Mouse (Mus musculus): ENCODE measurements around the gene Lpp. TPM values are rescaled to one million over a fixed set of nuclear protein-coding genes. Genes with fewer than 3 reads are reported as not detected.
A peak's percentile ranks its signal among the peaks of the same experiment; 100 is the strongest.

Lpp gene
- polyA plus RNA-seq, 1 experiment from 2014 or later: 28.3 TPM

DNA sequence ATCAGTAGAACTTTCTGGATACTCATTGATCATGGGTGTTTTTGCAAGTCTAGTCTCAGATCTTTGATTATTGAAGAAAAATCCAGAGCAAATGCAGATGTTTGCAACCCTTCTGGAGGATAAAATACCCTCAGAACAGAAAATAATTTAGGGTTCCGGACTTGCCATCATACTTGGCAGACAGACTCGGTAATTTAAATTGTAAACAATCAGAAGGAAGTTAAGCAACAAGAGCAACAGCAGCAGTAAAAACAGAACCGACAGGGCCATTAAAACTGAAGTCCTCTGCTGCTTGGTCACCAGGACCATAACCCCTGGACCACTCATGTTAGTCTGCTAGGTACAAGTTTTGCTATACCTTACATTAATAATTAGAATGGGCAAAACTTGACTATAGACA, 261.8 kb downstream of the Lpp start:
- no peak for DNase-seq (ENCODE audit: low read depth, low spot score)
- POLR2A ChIA-PET: no interaction called here
- no peak for ATAC-seq

GRCm38 (mm10) chr16:24656026-24656425, 262.7 kb downstream of the Lpp start:
- no peaks in the 10 kb centered on the region for H3K27me3 ChIP-seq
- ChIA-PET CTCF (no interaction called here), POLR2A (no interaction called here)
- DNase-seq (ENCODE audit: low read depth, low spot score) (no peak), ATAC-seq (no peak)
- no peak for TF ChIP-seq CTCF (IDR thresholded peaks at IDR 0.05)
- in situ Hi-C loops (cut with MboI; ENCODE audit: low pct_unique_long_range_greater_than_20kb): no loop called here

More for the DNA sequence above, 261.8 kb downstream of the Lpp start:
- in situ Hi-C loops (cut with MboI; ENCODE audit: low pct_unique_long_range_greater_than_20kb): no loop called here
- no peaks in the 10 kb centered on the region for H3K27me3 ChIP-seq
- no peak for TF ChIP-seq CTCF (IDR thresholded peaks at IDR 0.05)
- CTCF ChIA-PET: no interaction called here

- H3K27me3 ChIP-seq: no peaks in the 10 kb centered on the region
- in situ Hi-C loops (cut with MboI; ENCODE audit: low pct_unique_long_range_greater_than_20kb): no loop called here
- CTCF ChIA-PET: no interaction called here
- POLR2A ChIA-PET: no interaction called here
- TF ChIP-seq CTCF (IDR thresholded peaks at IDR 0.05): no peak
- DNase-seq (ENCODE audit: low read depth, low spot score) (no peak), ATAC-seq (no peak)
Measured at GRCm38 (mm10) chr16:24656752-24657151, 263.4 kb downstream of the Lpp start.

DNA sequence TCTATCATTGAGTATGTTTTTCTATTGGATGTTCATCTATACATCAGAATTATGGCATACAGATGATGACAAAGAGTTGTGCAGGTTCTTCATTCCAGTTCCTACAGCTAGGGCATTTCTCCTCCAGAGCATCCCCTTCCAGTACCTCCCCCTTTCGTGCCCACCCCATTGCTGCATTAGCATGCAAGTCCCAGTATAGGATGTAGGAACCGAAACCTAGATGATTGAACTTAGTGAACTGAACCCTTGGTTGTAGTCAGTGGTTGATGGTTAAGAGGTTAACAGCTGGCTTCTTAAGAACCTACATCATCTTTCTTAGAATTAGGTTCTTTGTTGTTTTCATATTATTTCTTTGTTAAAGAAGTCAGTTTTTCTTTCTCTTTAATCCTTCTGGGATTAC, 265.7 kb downstream of the Lpp start:
- no peak for DNase-seq (ENCODE audit: low read depth, low spot score)
- in situ Hi-C loops (cut with MboI; ENCODE audit: low pct_unique_long_range_greater_than_20kb): no loop called here
- TF ChIP-seq CTCF (IDR thresholded peaks at IDR 0.05): no peak
- ChIA-PET CTCF (no interaction called here), POLR2A (no interaction called here)
- no peak for ATAC-seq
- no peaks in the 10 kb centered on the region for H3K27me3 ChIP-seq

GRCm38 (mm10) chr16:24664131-24664530, 270.8 kb downstream of the Lpp start:
- in situ Hi-C loops (cut with MboI; ENCODE audit: low pct_unique_long_range_greater_than_20kb): no loop called here
- ATAC-seq: no peak
- DNase-seq (ENCODE audit: low read depth, low spot score): no peak
- H3K27me3 ChIP-seq: no peaks in the 10 kb centered on the region
- TF ChIP-seq CTCF (IDR thresholded peaks at IDR 0.05): no peak
- CTCF ChIA-PET: no interaction called here
- POLR2A ChIA-PET: no interaction called here

DNA sequence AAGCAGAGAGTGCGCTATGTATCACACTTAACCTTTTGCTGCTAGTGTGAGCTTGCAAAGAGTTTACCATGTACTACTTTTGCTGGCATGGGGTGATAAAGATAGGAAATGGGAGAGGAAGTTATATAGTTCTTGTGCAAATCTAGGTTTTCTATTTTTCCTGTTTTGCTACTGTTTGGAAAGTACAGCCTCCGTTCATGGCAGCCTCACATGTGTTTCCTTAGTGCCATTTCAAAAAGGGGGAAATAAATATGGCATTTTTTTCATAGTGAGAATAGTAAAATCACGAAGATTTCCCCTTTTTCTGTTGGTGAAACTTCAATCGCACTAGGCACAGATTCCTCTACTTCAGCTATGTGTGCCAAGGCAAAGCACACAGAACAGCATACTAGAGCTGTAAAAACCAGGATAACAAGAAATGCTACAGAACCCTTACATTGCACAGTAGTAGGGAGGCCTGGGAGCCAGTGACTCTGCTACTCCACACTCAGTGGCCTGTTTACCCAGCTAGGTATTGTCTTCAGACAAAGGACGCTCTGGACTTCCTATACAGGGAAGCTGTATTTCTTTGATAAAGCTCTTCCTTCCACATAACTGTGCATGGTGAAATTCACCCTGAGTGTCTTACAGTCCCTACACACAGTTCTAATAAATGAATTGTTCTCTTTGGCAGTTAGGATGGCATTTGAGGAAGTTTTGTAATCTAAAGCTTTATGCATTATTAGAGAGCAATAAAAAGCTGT, 276.6 kb downstream of the Lpp start:
- ATAC-seq: no peak
- POLR2A ChIA-PET: no interaction called here

GRCm38 (mm10) chr16:24678942-24679341, 285.6 kb downstream of the Lpp start:
- ChIA-PET POLR2A (interaction anchor here (0.6 kb wide), 1 partner anchor 286 kb away, joined by 4 read pairs; no protein-coding TSS in a partner anchor), CTCF (interaction anchor here (0.8 to 1.5 kb wide), 2 partner anchors 9 kb away, joined by 3 read pairs; no protein-coding TSS in a partner anchor)
- peak; percentile 62 for ATAC-seq
- TF ChIP-seq CTCF (IDR thresholded peaks at IDR 0.05): no peak
- no peaks in the 10 kb centered on the region for H3K27me3 ChIP-seq
- in situ Hi-C loops (cut with MboI; ENCODE audit: low pct_unique_long_range_greater_than_20kb): loop anchor here (25.0 kb wide), 1 partner anchor 692 kb away; the partner anchor contains the start of genes Bcl6 and Gm37419
- peak; percentile 7 for DNase-seq (ENCODE audit: low read depth, low spot score)

More for the DNA sequence above, 276.6 kb downstream of the Lpp start:
- TF ChIP-seq CTCF (IDR thresholded peaks at IDR 0.05): no peak
- in situ Hi-C loops (cut with MboI; ENCODE audit: low pct_unique_long_range_greater_than_20kb): no loop called here
- H3K27me3 ChIP-seq: no peaks in the 10 kb centered on the region
- no peak for DNase-seq (ENCODE audit: low read depth, low spot score)
- CTCF ChIA-PET: interaction anchor here (0.7 kb wide), 1 partner anchor 9 kb away, joined by 3 read pairs; no protein-coding TSS in a partner anchor

DNA sequence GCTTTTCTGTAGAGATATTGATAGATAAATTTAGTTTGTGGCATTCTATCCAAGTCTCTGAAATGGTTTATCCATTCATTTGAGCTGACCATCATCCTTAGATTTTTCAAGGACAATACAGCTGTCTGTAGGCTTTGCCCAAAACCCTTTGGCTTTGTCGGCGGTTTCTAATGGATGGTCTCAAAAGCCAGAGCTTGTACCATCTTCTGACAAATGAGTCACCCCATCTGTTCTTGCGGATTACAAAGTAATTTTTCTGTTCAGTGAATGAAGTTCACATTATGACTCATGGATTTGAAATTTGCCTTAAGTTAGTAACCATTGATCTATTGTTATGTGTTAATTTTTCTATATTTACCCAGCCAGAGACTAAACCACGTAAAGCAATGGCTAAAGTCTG, 301.8 kb downstream of the Lpp start:
- no peak for TF ChIP-seq CTCF (IDR thresholded peaks at IDR 0.05)
- peak; percentile 13 for DNase-seq (ENCODE audit: low read depth, low spot score)
- in situ Hi-C loops (cut with MboI; ENCODE audit: low pct_unique_long_range_greater_than_20kb): loop anchor here (25.0 kb wide), 1 partner anchor 708 kb away; the partner anchor contains the start of genes Bcl6 and Gm37419
- ChIA-PET CTCF (no interaction called here), POLR2A (no interaction called here)
- no peaks in the 10 kb centered on the region for H3K27me3 ChIP-seq
- peak; percentile 57 for ATAC-seq

- in situ Hi-C loops (cut with MboI; ENCODE audit: low pct_unique_long_range_greater_than_20kb): no loop called here
- CTCF ChIA-PET: no interaction called here
- no peaks in the 10 kb centered on the region for H3K27me3 ChIP-seq
- ATAC-seq: no peak
- no peak for DNase-seq (ENCODE audit: low read depth, low spot score)
- POLR2A ChIA-PET: interaction anchor here (0.6 to 0.7 kb wide), 2 partner anchors 150 to 1472 kb away, joined by 3 to 5 read pairs; no protein-coding TSS in a partner anchor
- no peak for TF ChIP-seq CTCF (IDR thresholded peaks at IDR 0.05)
Measured at GRCm38 (mm10) chr16:24704215-24704614, 310.9 kb downstream of the Lpp start.

GRCm38 (mm10) chr16:24723641-24724040, 330.3 kb downstream of the Lpp start:
- ATAC-seq: no peak
- DNase-seq (ENCODE audit: low read depth, low spot score): no peak
- no peaks in the 10 kb centered on the region for H3K27me3 ChIP-seq
- no peak for TF ChIP-seq CTCF (IDR thresholded peaks at IDR 0.05)
- CTCF ChIA-PET: no interaction called here
- in situ Hi-C loops (cut with MboI; ENCODE audit: low pct_unique_long_range_greater_than_20kb): no loop called here
- POLR2A ChIA-PET: no interaction called here

DNA sequence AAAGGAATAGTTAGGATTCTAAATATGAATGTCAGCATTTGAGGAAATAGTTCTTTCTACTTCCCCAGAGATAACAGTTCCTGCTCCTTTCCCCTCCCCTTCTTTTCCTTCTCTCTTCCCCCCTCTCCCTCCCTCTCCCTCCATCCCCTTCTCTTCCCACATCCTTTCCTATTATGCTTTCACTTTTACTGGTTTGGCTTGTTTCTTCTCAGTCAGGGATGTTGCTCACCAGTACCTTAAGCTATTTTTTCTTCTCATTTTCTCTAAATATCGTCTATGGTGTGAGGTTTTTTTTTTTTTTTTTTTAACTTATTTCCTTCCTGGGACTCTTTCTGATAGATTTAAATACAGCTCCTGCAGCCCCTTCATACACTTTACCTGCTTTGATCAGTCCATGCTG, 339.4 kb downstream of the Lpp start:
- ATAC-seq (no peak), DNase-seq (ENCODE audit: low read depth, low spot score) (no peak)
- no peak for TF ChIP-seq CTCF (IDR thresholded peaks at IDR 0.05)
- in situ Hi-C loops (cut with MboI; ENCODE audit: low pct_unique_long_range_greater_than_20kb): loop anchor here (10.0 kb wide), 1 partner anchor 748 kb away; the partner anchor contains the start of genes Bcl6 and Gm37419
- no peaks in the 10 kb centered on the region for H3K27me3 ChIP-seq
- ChIA-PET CTCF (no interaction called here), POLR2A (no interaction called here)
